Mouse (Mus musculus) spleen, adult 2 months (tissue): Measurements from ENCODE around the gene Nenf.

Experiments
- CTCF ChIP-seq: fragments of 200-500 bp; IDR thresholded peaks from 2 replicates; pipeline ENCODE4 v1.5.1; 2011; ENCODE audit warnings: mild to moderate bottlenecking, inconsistent platforms; ENCODE audit not compliant: insufficient read depth, insufficient read length, insufficient replicate concordance; ENCODE audit errors: extremely low read depth
- POLR2A ChIP-seq: fragments of 200-500 bp; IDR thresholded peaks from 2 replicates; pipeline ENCODE4 v1.6.1; 2011; ENCODE audit warnings: low read depth, low read length, inconsistent platforms

DNA sequence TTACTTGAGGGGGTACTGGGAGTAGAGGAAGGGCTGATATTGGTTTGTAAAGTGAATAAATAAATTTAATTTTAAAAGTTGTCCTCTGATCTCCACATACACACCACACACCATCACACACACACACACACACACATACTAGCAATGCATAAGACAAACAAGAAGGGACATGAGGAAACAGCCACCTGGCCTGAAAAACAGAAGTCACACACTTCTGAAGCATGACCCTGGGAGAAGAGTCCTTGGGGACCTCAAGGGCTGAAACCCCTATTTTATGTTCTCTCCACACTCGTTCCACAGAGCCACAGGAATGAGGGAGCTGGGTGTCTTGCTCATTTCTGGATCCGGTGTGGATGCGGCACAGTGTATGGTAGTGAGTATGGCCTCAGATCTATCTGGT is 5.4 kb upstream of the Nenf start:
- no peak for TF ChIP-seq CTCF
- TF ChIP-seq POLR2A: no peak
